In the genomic region with DNA sequence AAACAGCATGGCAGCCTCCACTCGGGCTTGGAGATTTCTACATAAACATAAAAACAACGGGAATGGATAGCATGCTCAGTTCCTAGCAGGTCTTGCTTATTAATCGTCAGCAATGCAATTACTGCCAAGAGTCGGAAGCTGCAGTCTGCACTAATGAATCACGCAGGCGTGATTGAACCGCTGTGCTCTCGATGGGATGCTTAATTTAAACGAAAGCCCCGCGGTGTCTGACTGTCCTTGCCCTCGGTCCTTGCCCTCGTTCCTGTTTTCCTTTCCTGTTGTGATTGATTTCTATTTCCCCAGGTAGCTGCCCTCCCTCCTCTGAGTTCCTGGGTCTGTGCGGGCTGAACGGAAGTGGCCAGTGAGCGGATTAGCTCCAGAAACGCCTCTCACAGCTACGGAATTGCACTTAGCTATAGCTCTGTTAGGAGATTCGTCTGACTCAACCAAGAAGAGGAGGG, we compare ENCODE assay signal across 10 mouse cellular contexts. TPM values are rescaled to one million over a fixed set of nuclear protein-coding genes. Genes with fewer than 3 reads are reported as not detected.
DNase-seq lines count a peak whose midpoint lies in the region; ATAC-seq and TF ChIP-seq lines count a peak whose summit lies in the region.
"Had no signal": no experiment of that assay in that cellular context is flagged by ENCODE, and none has a peak within 500 bp of the region (broad histone marks: within the 10 kb centered on the region; RNA-seq: fewer than 3 reads in every experiment).

No protein-coding gene starts in this region.

- no peak for ATAC-seq in lung, postnatal 0 days
- peak; percentile 79 for ATAC-seq in hindbrain, embryonic 13.5 days (ENCODE audit: low FRiP score)
- no peak for ATAC-seq in midbrain, embryonic 14.5 days (ENCODE audit: low FRiP score, low TSS enrichment)

- H3K27me3 ChIP-seq in lung, postnatal 0 days (replicated peaks; ENCODE audit: insufficient read depth, low read length), result no peaks in the 10 kb centered on the region
- no peaks in the 10 kb centered on the region for H3K27me3 ChIP-seq in hindbrain, embryonic 13.5 days
- H3K27me3 ChIP-seq in midbrain, embryonic 14.5 days (ENCODE audit: control insufficient read depth, insufficient read depth, low read length), result no peaks in the 10 kb centered on the region

- H3K27ac ChIP-seq in lung, postnatal 0 days (ENCODE audit: low read length), result no peak overlapping the region
- peak overlapping the region; percentile 55; the same call in 1 of the 2 replicates for H3K27ac ChIP-seq in hindbrain, embryonic 13.5 days
- H3K27ac ChIP-seq in midbrain, embryonic 14.5 days (replicated peaks; ENCODE audit: low read depth, low read length), result peak overlapping the region; percentile 74

- TF ChIP-seq CTCF in lung, postnatal 0 days (IDR thresholded peaks at IDR 0.05), result no peak

- H3K4me2 ChIP-seq in lung, postnatal 0 days (replicated peaks; ENCODE audit: low read depth, low read length), result peak overlapping the region; percentile 28; the same call in 1 of the 2 replicates
- H3K4me2 ChIP-seq in hindbrain, embryonic 13.5 days, result peak overlapping the region; percentile 51
- peak overlapping the region; percentile 47 for H3K4me2 ChIP-seq in midbrain, embryonic 14.5 days (ENCODE audit: low read length)

- no peaks in the 10 kb centered on the region for H3K9me3 ChIP-seq in lung, postnatal 0 days (ENCODE audit: low read length)
- no peaks in the 10 kb centered on the region for H3K9me3 ChIP-seq in hindbrain, embryonic 13.5 days
- H3K9me3 ChIP-seq in midbrain, embryonic 14.5 days (ENCODE audit: control insufficient read depth, low read length), result no peaks in the 10 kb centered on the region

- H3K9ac ChIP-seq in lung, postnatal 0 days (replicated peaks; ENCODE audit: low read depth), result no peak overlapping the region
- H3K9ac ChIP-seq in hindbrain, embryonic 13.5 days, result peak overlapping the region; percentile 58
- no peak overlapping the region; the same call in 1 of the 2 replicates for H3K9ac ChIP-seq in midbrain, embryonic 14.5 days (replicated peaks; ENCODE audit: low read length)

- H3K36me3 ChIP-seq in lung, postnatal 0 days (ENCODE audit: insufficient read depth, low read length), result peaks cover 13% of the 10 kb centered on the region
- no peaks in the 10 kb centered on the region for H3K36me3 ChIP-seq in hindbrain, embryonic 13.5 days
- no peaks in the 10 kb centered on the region for H3K36me3 ChIP-seq in midbrain, embryonic 14.5 days (ENCODE audit: control insufficient read depth, insufficient read depth, low read length)

- 33% methylated on average over 19 of the region's 19 CpGs for WGBS in lung, postnatal 0 days
- WGBS in hindbrain, embryonic 13.5 days, result 18% methylated on average over 19 of the region's 19 CpGs
- WGBS in midbrain, embryonic 14.5 days, result 30% methylated on average over 19 of the region's 19 CpGs

- no peaks in the 10 kb centered on the region for H3K4me1 ChIP-seq in lung, postnatal 0 days (ENCODE audit: insufficient read depth, low read depth, low read length)
- H3K4me1 ChIP-seq in hindbrain, embryonic 13.5 days (replicated peaks), result peaks cover 8% of the 10 kb centered on the region
- no peaks in the 10 kb centered on the region for H3K4me1 ChIP-seq in midbrain, embryonic 14.5 days (ENCODE audit: control insufficient read depth, insufficient read depth, low read length)

- DNase-seq in embryo, embryonic 10 days (ENCODE audit: low spot score), result peak; percentile 39
- no peak for DNase-seq in embryo, embryonic 9.5 days (ENCODE audit: extremely low spot score)
- DNase-seq in lung, postnatal 0 days (ENCODE audit: low spot score), result no peak
- no peak for DNase-seq in lung, postnatal 14 days
- DNase-seq in midbrain, embryonic 14.5 days, result peak; percentile 61
- no peak for DNase-seq in urinary bladder, postnatal 25 days (ENCODE audit: low spot score)
- no peak for DNase-seq in thymus, postnatal 4 days

- no peak for TF ChIP-seq EP300 in lung, postnatal 0 days (IDR thresholded peaks at IDR 0.05)

- H3K4me3 ChIP-seq in lung, postnatal 0 days (ENCODE audit: low read depth, low read length), result no peak overlapping the region
- peak overlapping the region; percentile 33 for H3K4me3 ChIP-seq in hindbrain, embryonic 13.5 days
- H3K4me3 ChIP-seq in midbrain, embryonic 14.5 days (replicated peaks; ENCODE audit: low read depth, low read length), result peak overlapping the region; percentile 22; the same call in 1 of the 2 replicates
- H3K4me3 ChIP-seq: erythroblast, embryonic 14.5 days had no signal

RNA-seq across cellular contexts. Expression of gene Abhd12b, which starts 38.4 kb away (rescaled TPM):
- polyA plus RNA-seq in lung, postnatal 0 days (2015; fragmentation: Nextera tagmentation; extraction: Ambion mirVana), result 0.45 and 0.57 TPM in 2 replicates
- polyA plus RNA-seq in hindbrain, embryonic 13.5 days (2015; fragmentation: Nextera tagmentation; extraction: Ambion mirVana), result 0.12 TPM in 1 of 2 replicates, not detected in the other
- polyA plus RNA-seq in midbrain, embryonic 14.5 days (2014; fragmentation: Nextera tagmentation; extraction: Ambion mirVana), result 0.39 and 0.47 TPM in 2 replicates
- polyA plus RNA-seq: erythroblast, embryonic 14.5 days; spleen, adult 2 months had no signal

RNA-seq across cellular contexts. Expression of gene Pygl, which starts 39.0 kb away (rescaled TPM):
- 46.3 and 63.1 TPM in 2 replicates for polyA plus RNA-seq in lung, postnatal 0 days (2015; fragmentation: Nextera tagmentation; extraction: Ambion mirVana)
- polyA plus RNA-seq in hindbrain, embryonic 13.5 days (2015; fragmentation: Nextera tagmentation; extraction: Ambion mirVana), result 6.6 and 8.6 TPM in 2 replicates
- polyA plus RNA-seq in midbrain, embryonic 14.5 days (2014; fragmentation: Nextera tagmentation; extraction: Ambion mirVana), result 5.2 and 6.1 TPM in 2 replicates

Comparison
In these comparisons a context has a peak if more than half of its experiments do, and no peak if none do; other contexts are left out.
1. DNase-seq: peak in embryo, embryonic 10 days (single experiment) and midbrain, embryonic 14.5 days (single experiment); none in embryo, embryonic 9.5 days (single experiment), lung, postnatal 0 days (single experiment), lung, postnatal 14 days (single experiment), urinary bladder, postnatal 25 days (single experiment) and thymus, postnatal 4 days (single experiment).
2. Peak in every context shown above with its lines, with median percentiles within 50 percentile points of each other: H3K4me2 ChIP-seq.